Mouse (Mus musculus) heart, adult 9 months (tissue): ENCODE data around the gene Lactb.

Experiments
- DNase-seq, 2 experiments: peaks; one replicate each; pipeline ENCODE4 v3.0.0; 2022; ENCODE audit warnings: low spot score in 2 of 2

Lactb gene

GRCm38 (mm10) chr9:66975239-66975645 lies at the start of gene Lactb:
TSS of gene Lactb (minus strand) at chr9:66975484.
- DNase-seq, result peak; percentile 92 to 94

GRCm38 (mm10) chr9:67023371-67023770 lies 48.1 kb upstream of the Lactb start:
- no peak for DNase-seq

GRCm38 (mm10) chr9:67020063-67020462 lies 44.8 kb upstream of the Lactb start:
- DNase-seq, result no peak

- DNase-seq, result no peak
Measured at GRCm38 (mm10) chr9:67013501-67013900, 38.2 kb upstream of the Lactb start.

- peak; percentile 78 to 81 for DNase-seq
Measured at GRCm38 (mm10) chr9:67012470-67012869, 37.2 kb upstream of the Lactb start.

GRCm38 (mm10) chr9:67011483-67011882 lies 36.2 kb upstream of the Lactb start:
- DNase-seq, result no peak

- DNase-seq, result no peak
Measured at GRCm38 (mm10) chr9:67008781-67009180, 33.5 kb upstream of the Lactb start.

- no peak for DNase-seq
Measured at GRCm38 (mm10) chr9:67006376-67006775, 31.1 kb upstream of the Lactb start.

- DNase-seq, result no peak
Measured at GRCm38 (mm10) chr9:67005161-67005742, 30.0 kb upstream of the Lactb start.

- no peak for DNase-seq
Measured at GRCm38 (mm10) chr9:67003656-67004055, 28.4 kb upstream of the Lactb start.

GRCm38 (mm10) chr9:67003156-67003555 lies 27.9 kb upstream of the Lactb start:
- DNase-seq, result no peak

GRCm38 (mm10) chr9:67001506-67001905 lies 26.2 kb upstream of the Lactb start:
- DNase-seq, result no peak

GRCm38 (mm10) chr9:67001050-67001449 lies 25.8 kb upstream of the Lactb start:
- DNase-seq, result peak; percentile 50 to 80

GRCm38 (mm10) chr9:66999698-67000097 lies 24.4 kb upstream of the Lactb start:
- no peak for DNase-seq

- no peak for DNase-seq
Measured at GRCm38 (mm10) chr9:66991750-66992410, 16.6 kb upstream of the Lactb start.

GRCm38 (mm10) chr9:66991021-66991749 lies 15.9 kb upstream of the Lactb start:
- no peak for DNase-seq

- DNase-seq, result no peak
Measured at GRCm38 (mm10) chr9:66990046-66990445, 14.8 kb upstream of the Lactb start.

- DNase-seq, result no peak
Measured at GRCm38 (mm10) chr9:66989581-66989980, 14.3 kb upstream of the Lactb start.

GRCm38 (mm10) chr9:66988888-66989414 lies 13.7 kb upstream of the Lactb start:
- peak in 1 of 2 experiments; percentile 21 for DNase-seq

- DNase-seq, result no peak
Measured at GRCm38 (mm10) chr9:66988198-66988887, 13.1 kb upstream of the Lactb start.

- DNase-seq, result no peak
Measured at GRCm38 (mm10) chr9:66985377-66985776, 10.1 kb upstream of the Lactb start.

GRCm38 (mm10) chr9:66982085-66982484 lies 6.8 kb upstream of the Lactb start:
- no peak for DNase-seq
